Mouse (Mus musculus) c-Kit-negative CD71-positive TER-119-positive erythroid progenitor cells, embryonic 14.5 days (primary cell): ENCODE measurements around the gene Zfp800.

Experiments
- DNase-seq: peaks from one replicate; pipeline ENCODE4 v3.0.0-alpha.2; 2013; ENCODE audit warnings: low read depth, low spot score

Gene Zfp800

DNA sequence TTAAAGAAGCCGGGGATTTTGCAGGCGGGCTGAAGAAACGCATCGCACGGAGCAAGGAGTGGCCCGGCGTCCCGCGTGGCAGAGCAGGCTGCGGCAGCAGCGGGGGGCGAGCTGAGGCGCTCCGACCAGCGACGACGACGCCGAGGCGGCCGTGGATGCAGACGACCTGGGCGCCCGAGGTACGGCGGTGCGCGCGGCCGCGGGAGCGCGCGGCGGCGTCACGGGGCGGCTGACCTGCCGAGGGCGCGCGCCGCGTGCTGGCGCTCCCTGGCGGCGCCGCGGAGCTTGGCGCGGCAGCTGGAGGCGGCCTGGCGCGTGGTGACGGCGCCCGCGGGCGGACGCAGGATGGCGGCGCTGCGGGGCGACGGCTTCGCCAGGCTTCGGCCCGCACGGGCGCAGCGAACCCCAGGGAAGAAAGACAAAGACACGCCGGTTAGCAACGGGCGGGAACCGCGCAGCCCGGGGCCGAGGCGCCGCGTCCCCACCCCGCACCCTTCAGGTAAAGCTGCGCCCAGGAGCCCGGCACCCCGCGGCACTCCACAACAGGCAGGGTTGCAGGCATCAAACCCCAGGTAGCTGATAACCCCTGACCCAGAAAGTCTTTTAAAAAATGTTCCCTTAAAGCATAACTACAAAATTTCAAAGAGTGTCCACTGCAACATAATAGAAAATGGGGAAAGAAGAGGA, 182.4 kb downstream of the Zfp800 start:
- DNase-seq = peak; percentile 76

DNA sequence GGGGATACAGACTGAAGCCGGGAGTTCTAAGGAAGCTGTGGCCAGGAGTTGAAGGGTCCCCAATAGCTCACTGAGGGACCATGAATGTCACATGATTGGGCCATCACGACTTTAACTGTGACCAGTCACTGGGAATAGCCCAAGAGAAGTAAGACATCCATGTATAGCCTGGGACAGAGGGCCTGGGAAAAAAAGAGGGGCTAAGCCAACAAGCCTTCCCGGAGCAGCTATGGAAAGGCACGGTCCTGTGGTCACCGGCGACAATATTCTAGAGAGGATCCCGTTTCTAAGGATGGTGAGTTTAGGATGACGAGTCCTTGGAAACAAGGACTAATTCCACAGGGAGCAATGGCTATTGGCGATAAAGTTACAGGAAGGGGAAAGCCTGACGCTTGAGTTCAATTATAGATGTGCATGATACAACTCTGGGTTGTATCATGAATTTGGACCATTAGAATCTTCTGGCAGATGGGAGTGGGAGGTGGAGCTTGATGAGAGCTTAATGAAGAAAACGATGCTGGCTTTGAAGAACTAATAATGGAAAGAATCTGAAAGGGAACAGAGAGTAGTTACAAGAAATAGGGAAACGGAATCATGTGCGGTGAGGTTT, 183.0 kb downstream of the Zfp800 start:
- no peak for DNase-seq

DNA sequence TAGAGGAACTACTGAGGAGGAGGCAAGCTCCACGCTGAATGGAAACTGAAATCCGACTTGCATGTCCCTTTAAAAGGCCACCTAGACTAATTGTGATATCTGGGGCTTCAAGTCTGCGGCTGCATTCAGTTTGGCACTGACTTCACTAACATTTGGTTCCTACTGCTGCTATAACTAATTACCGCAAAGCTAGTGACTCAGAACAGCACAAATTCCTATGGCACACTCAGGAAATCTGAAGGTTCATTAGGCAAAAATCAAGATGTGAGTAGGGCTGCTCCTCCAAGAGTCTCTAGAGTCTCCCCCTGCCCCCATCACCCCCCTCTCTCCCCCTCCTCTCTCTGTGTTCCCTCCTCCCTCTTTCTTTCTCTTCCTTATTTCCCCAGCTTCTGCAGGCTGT, 194.4 kb downstream of the Zfp800 start:
- DNase-seq = no peak

DNA sequence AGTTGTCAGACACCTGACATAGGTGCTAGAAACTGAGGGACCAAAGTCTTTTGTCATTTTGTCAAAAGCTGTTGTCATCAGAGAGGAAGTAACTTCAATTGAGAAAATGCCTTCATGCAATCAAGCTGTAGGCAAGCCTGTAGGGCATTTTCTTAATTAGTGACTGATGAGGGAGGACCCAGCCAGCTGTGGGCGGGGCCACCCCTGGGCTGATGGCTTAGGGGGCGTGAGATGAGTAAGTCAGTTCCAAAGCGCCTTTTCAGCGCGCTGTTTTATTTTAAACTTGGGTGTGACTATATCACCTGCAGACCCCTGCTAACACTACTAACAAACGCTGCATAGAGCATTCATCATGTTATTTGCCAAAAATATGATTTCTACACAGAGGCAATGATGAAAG, 195.0 kb downstream of the Zfp800 start:
- no peak for DNase-seq

DNA sequence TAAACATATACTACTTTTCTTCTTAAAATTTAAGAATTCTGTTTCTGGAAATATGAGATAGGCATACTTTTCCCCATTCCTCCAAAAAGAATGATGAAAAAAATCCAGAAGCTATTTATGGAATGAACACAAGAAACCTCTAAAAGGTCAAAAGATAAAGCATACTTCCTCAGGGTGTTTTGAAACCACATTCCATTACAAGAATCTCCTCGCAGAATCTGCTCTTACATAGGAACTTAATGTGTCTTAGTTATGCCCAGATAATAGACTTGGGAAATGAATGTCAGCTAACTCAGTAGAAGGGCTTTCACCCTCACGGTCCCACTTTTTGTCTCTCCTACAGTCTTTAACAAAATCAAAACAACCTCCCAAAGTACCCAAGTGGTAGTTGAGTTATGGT, 203.9 kb downstream of the Zfp800 start:
- no peak for DNase-seq

DNA sequence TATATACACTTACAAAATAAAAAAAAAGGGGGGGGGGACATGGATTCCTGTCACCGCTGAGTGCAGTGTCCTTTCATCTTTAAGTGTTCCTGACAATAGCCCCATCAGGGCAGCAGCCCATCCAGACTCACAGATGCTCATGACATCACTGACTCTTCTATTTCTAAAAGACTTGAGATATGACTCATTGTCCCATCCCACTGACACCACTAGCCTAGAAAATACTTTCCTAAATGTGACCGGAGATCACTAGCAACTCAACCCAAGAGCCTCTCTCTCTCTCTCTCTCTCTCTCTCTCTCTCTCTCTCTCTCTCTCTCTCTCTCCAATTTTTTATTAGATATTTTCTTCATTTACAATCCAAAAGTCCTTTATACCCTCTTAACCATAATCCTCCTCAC, 205.9 kb downstream of the Zfp800 start:
- no peak for DNase-seq
